Mouse (Mus musculus) cortical plate, adult 2 months (tissue): ENCODE data around the gene Hsf2bp.

Experiments
- CTCF ChIP-seq: fragments of 200-500 bp; IDR thresholded peaks from 2 replicates; pipeline ENCODE4 v1.5.1; 2011; ENCODE audit warnings: mild to moderate bottlenecking, control low read depth, low read length; ENCODE audit not compliant: insufficient read depth; ENCODE audit errors: extremely low read depth
- POLR2A ChIP-seq: fragments of 200-500 bp; IDR thresholded peaks from 2 replicates; pipeline ENCODE4 v1.6.1; 2011; ENCODE audit warnings: mild to moderate bottlenecking, low read length, control low read depth; ENCODE audit not compliant: insufficient read depth; ENCODE audit errors: extremely low read depth

GRCm38 (mm10) chr17:32028301-32028700 is 7.8 kb downstream of the Hsf2bp start:
- TF ChIP-seq POLR2A (no peak), CTCF (no peak)
